Mouse (Mus musculus) lung, embryonic 15.5 days (tissue): ENCODE data around the gene Vps29. TPM values are rescaled to one million over a fixed set of nuclear protein-coding genes. Genes with fewer than 3 reads are reported as not detected.

Source experiments
- ATAC-seq: fragments of 200-750 bp; cut with Nextera tagmentation; 2 replicates; pipeline ENCODE4 v1.8.0; 2017; ENCODE audit warnings: moderate number of reproducible peaks, borderline replicate concordance; ENCODE audit not compliant: low FRiP score, low TSS enrichment; ENCODE audit errors: extremely low read depth
- H3K27ac ChIP-seq: fragments of 300-500 bp; sonication (generic); 2 replicates; pipeline ENCODE4 v1.5.1; 2015; ENCODE audit warnings: moderate library complexity, mild to moderate bottlenecking, inconsistent platforms
- H3K27me3 ChIP-seq: fragments of 300-500 bp; sonication (generic); 2 replicates; pipeline ENCODE4 v1.6.1; 2015; ENCODE audit warnings: inconsistent platforms
- H3K36me3 ChIP-seq: fragments of 300-500 bp; sonication (generic); 2 replicates; pipeline ENCODE4 v1.6.1; 2015; ENCODE audit warnings: inconsistent platforms
- H3K4me1 ChIP-seq: fragments of 300-500 bp; sonication (generic); 2 replicates; pipeline ENCODE4 v1.6.1; 2015; ENCODE audit warnings: inconsistent platforms
- H3K4me2 ChIP-seq: fragments of 300-500 bp; sonication (generic); 2 replicates; pipeline ENCODE4 v1.6.1; 2015; ENCODE audit warnings: inconsistent platforms, mild to moderate bottlenecking, moderate library complexity
- H3K4me3 ChIP-seq: fragments of 300-500 bp; sonication (generic); 2 replicates; pipeline ENCODE4 v1.5.1; 2015; ENCODE audit warnings: mild to moderate bottlenecking, inconsistent platforms
- H3K9ac ChIP-seq: fragments of 300-500 bp; sonication (generic); 2 replicates; pipeline ENCODE4 v1.6.1; 2015; ENCODE audit warnings: inconsistent platforms
- H3K9me3 ChIP-seq: fragments of 300-500 bp; sonication (generic); 2 replicates; pipeline ENCODE4 v1.6.1; 2016; ENCODE audit warnings: inconsistent platforms
- WGBS: fragments of 180-500 bp; shearing (Covaris S2); methylation state at CpG from one replicate; pipeline ENCODE4 v1.1.7; 2015; 5-methylcytosine and 5-hydroxymethylcytosine counted together
- polyA plus RNA-seq: library from polyadenylated mRNA; unstranded; fragments of >200 nt; fragmentation: Nextera tagmentation; extraction: Ambion mirVana; gene quantifications from 2 replicates; pipeline ENCODE4 v1.2.1, GENCODE M21; 2015

The Vps29 gene
- polyA plus RNA-seq, 1 experiment from 2014 or later, result 224 TPM

GRCm38 (mm10) chr5:122390671-122391070 is 36.5 kb downstream of the Vps29 start:
- Histone ChIP-seq H3K36me3 (no peaks in the 10 kb centered on the region), H3K9me3 (no peaks in the 10 kb centered on the region), H3K27me3 (no peaks in the 10 kb centered on the region), H3K27ac (no peak overlapping the region), H3K9ac (no peak overlapping the region), H3K4me2 (no peak overlapping the region), H3K4me1 (peaks cover 13% of the 10 kb centered on the region), H3K4me3 (no peak overlapping the region)
- no peak for ATAC-seq

DNA sequence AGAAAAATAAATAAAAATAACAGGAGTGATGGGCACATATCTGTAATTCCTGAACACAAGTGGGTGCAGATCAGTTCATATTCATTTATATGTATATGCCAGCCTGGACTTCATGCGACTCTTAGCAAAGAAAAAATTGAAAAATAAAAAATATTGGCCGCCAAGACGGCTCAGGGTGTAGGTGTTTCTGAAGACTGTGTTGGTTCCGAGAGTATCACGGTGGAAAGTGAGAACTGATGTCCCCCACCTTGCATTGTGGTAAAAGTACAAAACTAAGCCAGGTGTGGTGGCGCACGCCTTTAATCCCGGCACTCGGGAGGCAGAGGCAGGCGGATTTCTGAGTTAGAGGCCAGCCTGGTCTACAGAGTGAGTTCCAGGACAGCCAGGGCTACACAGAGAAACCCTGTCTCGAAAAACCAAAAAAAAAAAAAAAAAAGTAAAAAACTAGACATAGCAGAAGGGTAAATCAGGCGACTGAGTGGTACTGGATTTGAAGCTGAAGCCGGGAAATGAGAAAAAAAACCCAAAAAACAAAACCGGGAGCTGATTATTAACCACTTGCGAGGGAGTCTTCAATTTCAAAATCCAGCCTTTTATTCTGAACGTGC is 37.1 kb downstream of the Vps29 start:
- Histone ChIP-seq H3K36me3 (no peaks in the 10 kb centered on the region), H3K4me1 (peaks cover 13% of the 10 kb centered on the region), H3K9me3 (no peaks in the 10 kb centered on the region), H3K27me3 (no peaks in the 10 kb centered on the region), H3K4me3 (peak overlapping the region; percentile 83), H3K9ac (no peak overlapping the region), H3K27ac (no peak overlapping the region), H3K4me2 (peak overlapping the region; percentile 75)
- WGBS, result 44% methylated on average over 16 of the region's 16 CpGs
- no peak for ATAC-seq

GRCm38 (mm10) chr5:122391786-122392180 is 37.6 kb downstream of the Vps29 start, which contains the start of gene Arpc3:
Gene Arpc3, plus strand, starts transcription at chr5:122391878.
- ATAC-seq, result peak; percentile 79
- peaks cover 3% of the 10 kb centered on the region; the same call in 1 of the 2 replicates for H3K36me3 ChIP-seq
- H3K4me2 ChIP-seq, result peak within 1 kb of the TSS; percentile 75
- H3K9ac ChIP-seq, result peak within 1 kb of the TSS; percentile 74
- H3K27me3 ChIP-seq, result no peaks in the 10 kb centered on the region
- WGBS, result under 1% methylated on average over 39 of the region's 39 CpGs
- peak within 1 kb of the TSS; percentile 41; the same call in 1 of the 2 replicates for H3K27ac ChIP-seq
- H3K4me3 ChIP-seq, result peak within 1 kb of the TSS; percentile 83
- H3K4me1 ChIP-seq, result peaks cover 13% of the 10 kb centered on the region
- no peaks in the 10 kb centered on the region for H3K9me3 ChIP-seq

DNA sequence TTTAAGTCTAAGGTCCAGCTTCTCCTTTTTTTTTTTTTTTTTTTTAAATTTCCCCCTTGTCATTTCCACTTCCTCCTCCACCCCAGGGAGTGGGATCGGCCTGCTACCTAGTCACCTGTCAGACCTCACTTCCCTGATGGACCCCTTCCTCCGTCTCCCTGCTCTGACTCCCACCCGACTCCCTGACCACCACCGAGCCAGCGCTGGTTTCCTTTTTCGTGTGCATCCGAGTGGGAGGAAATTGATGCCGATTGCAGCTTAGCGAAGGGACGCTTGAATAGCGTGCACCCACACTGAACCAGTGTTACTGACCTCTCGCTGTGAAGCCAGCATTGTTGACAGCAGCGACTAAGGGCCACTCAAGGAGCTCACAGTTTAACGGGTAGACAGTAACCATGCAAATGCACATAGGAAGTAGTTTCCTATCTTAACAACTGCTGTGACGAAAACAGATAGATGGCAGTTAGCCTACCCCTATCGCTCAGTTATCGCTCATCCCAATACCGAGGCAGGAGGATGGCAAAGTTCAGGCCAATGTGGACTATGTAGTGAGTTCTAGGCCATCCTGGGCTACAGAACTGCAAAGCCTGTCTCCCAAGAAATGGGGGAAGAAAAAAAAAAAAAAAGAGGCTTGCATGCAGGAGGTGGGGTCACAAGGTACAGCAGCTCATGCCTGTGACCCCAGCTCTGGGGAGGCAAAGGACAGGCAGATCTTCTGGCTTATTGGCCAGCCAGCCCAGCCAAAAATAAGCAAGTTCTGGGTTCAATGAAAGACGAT is 38.2 kb downstream of the Vps29 start:
- peaks cover 6% of the 10 kb centered on the region; the same call in 1 of the 2 replicates for H3K36me3 ChIP-seq
- H3K9ac ChIP-seq, result peak overlapping the region; percentile 74
- no peak for ATAC-seq
- peak overlapping the region; percentile 41; the same call in 1 of the 2 replicates for H3K27ac ChIP-seq
- WGBS, result 11% methylated on average over 19 of the region's 19 CpGs
- peaks cover 13% of the 10 kb centered on the region for H3K4me1 ChIP-seq
- peak overlapping the region; percentile 83 for H3K4me3 ChIP-seq
- H3K27me3 ChIP-seq, result no peaks in the 10 kb centered on the region
- H3K4me2 ChIP-seq, result peak overlapping the region; percentile 75
- no peaks in the 10 kb centered on the region for H3K9me3 ChIP-seq

GRCm38 (mm10) chr5:122393887-122394286 is 39.7 kb downstream of the Vps29 start:
- H3K27me3 ChIP-seq, result no peaks in the 10 kb centered on the region
- H3K27ac ChIP-seq, result no peak overlapping the region
- H3K9me3 ChIP-seq, result no peaks in the 10 kb centered on the region
- no peak overlapping the region for H3K9ac ChIP-seq
- no peak for ATAC-seq
- 45% methylated on average over 2 of the region's 2 CpGs for WGBS
- peaks cover 10% of the 10 kb centered on the region; the same call in 1 of the 2 replicates for H3K36me3 ChIP-seq
- H3K4me2 ChIP-seq, result no peak overlapping the region
- H3K4me1 ChIP-seq, result peaks cover 13% of the 10 kb centered on the region
- H3K4me3 ChIP-seq, result no peak overlapping the region

GRCm38 (mm10) chr5:122396791-122397190 is 42.6 kb downstream of the Vps29 start:
- peaks cover 17% of the 10 kb centered on the region; the same call in 1 of the 2 replicates for H3K36me3 ChIP-seq
- H3K9me3 ChIP-seq, result no peaks in the 10 kb centered on the region
- H3K4me2 ChIP-seq, result peak overlapping the region; percentile 22; the same call in 1 of the 2 replicates
- no peaks in the 10 kb centered on the region for H3K27me3 ChIP-seq
- WGBS, result 78% methylated on average over 10 of the region's 10 CpGs
- peak; percentile 16; the same call in 1 of the 2 replicates for ATAC-seq
- no peak overlapping the region for H3K9ac ChIP-seq
- peak overlapping the region; percentile 87 for H3K27ac ChIP-seq
- peak overlapping the region; percentile 17; the same call in 1 of the 2 replicates for H3K4me3 ChIP-seq
- peaks cover 23% of the 10 kb centered on the region for H3K4me1 ChIP-seq

DNA sequence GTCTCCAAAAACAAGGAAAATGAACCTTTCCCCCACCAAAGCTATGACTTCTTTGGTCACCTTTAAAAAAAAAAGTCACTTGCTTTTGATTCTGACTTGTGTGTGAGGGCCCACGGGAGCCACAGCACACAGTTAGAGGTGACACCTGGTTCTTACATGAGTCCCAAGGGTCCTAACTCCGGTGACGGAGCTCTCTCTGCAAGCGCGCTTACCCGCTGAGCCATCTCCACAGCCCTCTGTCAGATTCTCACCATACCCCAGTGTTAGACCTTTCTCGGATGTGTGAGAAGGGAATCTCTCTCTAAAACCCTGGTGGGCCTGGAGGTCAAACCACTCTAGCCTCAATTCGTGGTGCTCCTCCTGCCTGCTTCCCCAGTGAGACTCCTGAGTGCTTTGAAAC is 43.3 kb downstream of the Vps29 start:
- no peak for ATAC-seq
- Histone ChIP-seq H3K27ac (peak overlapping the region; percentile 41), H3K4me2 (no peak overlapping the region), H3K4me3 (no peak overlapping the region), H3K9me3 (no peaks in the 10 kb centered on the region), H3K9ac (no peak overlapping the region), H3K27me3 (no peaks in the 10 kb centered on the region), H3K36me3 (peaks cover 24% of the 10 kb centered on the region), H3K4me1 (peaks cover 23% of the 10 kb centered on the region)
- whole genome bisulfite sequencing, result 88% methylated on average over 8 of the region's 8 CpGs

GRCm38 (mm10) chr5:122399871-122400270 is 45.7 kb downstream of the Vps29 start:
- Histone ChIP-seq H3K4me1 (peaks cover 14% of the 10 kb centered on the region; the same call in 1 of the 2 replicates), H3K27ac (no peak overlapping the region), H3K36me3 (peaks cover 47% of the 10 kb centered on the region), H3K9me3 (no peaks in the 10 kb centered on the region), H3K4me2 (no peak overlapping the region), H3K27me3 (no peaks in the 10 kb centered on the region), H3K4me3 (no peak overlapping the region), H3K9ac (no peak overlapping the region)
- no peak for ATAC-seq
- 85% methylated on average over 8 of the region's 8 CpGs for WGBS

DNA sequence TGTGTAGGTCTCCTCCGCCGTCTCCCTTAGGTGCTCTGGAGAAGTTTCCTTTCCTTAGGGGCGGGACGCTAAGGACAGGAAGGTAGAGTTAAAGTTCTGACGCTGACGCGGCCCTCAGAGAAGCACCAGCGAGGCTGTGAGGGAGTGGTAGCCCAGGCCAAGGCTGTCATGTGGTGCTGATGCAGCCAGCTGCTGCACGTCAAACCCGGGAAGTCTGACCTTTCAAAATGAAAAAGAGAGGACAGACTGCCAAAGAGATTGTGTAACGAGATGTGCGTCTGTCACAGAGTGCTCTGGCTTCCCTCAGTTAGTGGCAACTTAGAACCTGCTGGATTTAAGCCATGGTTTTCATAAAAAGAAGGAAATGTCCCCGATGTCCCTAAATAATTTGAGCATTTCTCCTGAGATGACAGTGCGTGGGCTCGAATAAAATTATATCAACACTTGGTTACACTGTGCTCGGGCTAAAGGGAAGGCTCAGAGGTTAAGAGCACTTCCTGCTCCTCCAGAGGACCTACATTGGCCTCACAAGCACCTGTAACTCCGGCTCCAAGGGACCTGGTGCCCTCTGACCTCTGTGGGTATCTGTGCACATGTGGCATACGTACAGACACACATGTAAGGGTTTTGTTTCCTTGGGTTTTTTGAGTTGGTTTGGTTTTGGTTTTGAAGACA is 46.6 kb downstream of the Vps29 start:
- Histone ChIP-seq H3K4me2 (no peak overlapping the region), H3K27me3 (no peaks in the 10 kb centered on the region), H3K9me3 (no peaks in the 10 kb centered on the region), H3K4me3 (no peak overlapping the region), H3K4me1 (peaks cover 14% of the 10 kb centered on the region; the same call in 1 of the 2 replicates), H3K36me3 (peaks cover 56% of the 10 kb centered on the region), H3K27ac (no peak overlapping the region), H3K9ac (no peak overlapping the region)
- peak; percentile 59; the same call in 1 of the 2 replicates for ATAC-seq
- whole genome bisulfite sequencing, result 54% methylated on average over 18 of the region's 18 CpGs

- Histone ChIP-seq H3K4me1 (peaks cover 14% of the 10 kb centered on the region; the same call in 1 of the 2 replicates), H3K27me3 (no peaks in the 10 kb centered on the region), H3K9me3 (no peaks in the 10 kb centered on the region), H3K4me3 (no peak overlapping the region), H3K4me2 (no peak overlapping the region), H3K27ac (no peak overlapping the region), H3K9ac (no peak overlapping the region), H3K36me3 (peaks cover 61% of the 10 kb centered on the region)
- 32% methylated on average over 8 of the region's 8 CpGs for WGBS
- no peak; the same call in 1 of the 2 replicates for ATAC-seq
Measured at GRCm38 (mm10) chr5:122401303-122401640, 47.1 kb downstream of the Vps29 start.

- 79% methylated on average over 13 of the region's 13 CpGs for WGBS
- Histone ChIP-seq H3K36me3 (peaks cover 65% of the 10 kb centered on the region), H3K9me3 (no peaks in the 10 kb centered on the region), H3K4me2 (no peak overlapping the region), H3K4me3 (no peak overlapping the region), H3K27me3 (no peaks in the 10 kb centered on the region), H3K27ac (no peak overlapping the region), H3K9ac (no peak overlapping the region), H3K4me1 (peaks cover 14% of the 10 kb centered on the region; the same call in 1 of the 2 replicates)
- ATAC-seq, result no peak
Measured at GRCm38 (mm10) chr5:122402160-122402559, 48.0 kb downstream of the Vps29 start.
